Mouse (Mus musculus): ENCODE results near the gene Selenoh.

- TF ChIP-seq CTCF (IDR thresholded peaks at IDR 0.05; ENCODE audit: insufficient read depth, low read length) (no peak), POLR2A (IDR thresholded peaks at IDR 0.05; ENCODE audit: borderline replicate concordance, extremely low read depth, low read depth, low read length) (no peak)
Observed at GRCm38 (mm10) chr2:84666081-84666480, 4.5 kb downstream of the Selenoh start.
